Mouse (Mus musculus) E14TG2a.4 (cell line): Measurements from ENCODE around the gene Wrap53.

Experiments
- CTCF ChIP-seq: conservative IDR thresholded peaks from 2 replicates; pipeline ENCODE4 v1.5.1; 2014; ENCODE audit warnings: low read length
- NANOG ChIP-seq: IDR thresholded peaks from 2 replicates; pipeline ENCODE4 v1.6.1; 2014; ENCODE audit warnings: borderline replicate concordance, low read length, mixed read lengths

- peak; percentile 33; the same call in 1 of the 2 replicates for TF ChIP-seq CTCF
- TF ChIP-seq NANOG, result no peak
Measured at GRCm38 (mm10) chr11:69546423-69547053, 33.5 kb downstream of the Wrap53 start.
